Mouse (Mus musculus) thymus, adult 2 months (tissue): ENCODE measurements around the gene Nefh.

ENCODE experiments used
- CTCF ChIP-seq: fragments of 200-500 bp; IDR thresholded peaks from 2 replicates; pipeline ENCODE4 v1.5.1; 2012; ENCODE audit warnings: mild to moderate bottlenecking, control low read depth, low read length, moderate library complexity, borderline replicate concordance; ENCODE audit not compliant: control insufficient read depth, poor library complexity, insufficient read depth; ENCODE audit errors: extremely low read depth
- POLR2A ChIP-seq: fragments of 200-500 bp; IDR thresholded peaks from 2 replicates; pipeline ENCODE4 v1.6.1; 2012; ENCODE audit warnings: mild to moderate bottlenecking, low read length, control low read depth, moderate library complexity; ENCODE audit not compliant: control insufficient read depth, poor library complexity, insufficient read depth; ENCODE audit errors: extremely low read depth

DNA sequence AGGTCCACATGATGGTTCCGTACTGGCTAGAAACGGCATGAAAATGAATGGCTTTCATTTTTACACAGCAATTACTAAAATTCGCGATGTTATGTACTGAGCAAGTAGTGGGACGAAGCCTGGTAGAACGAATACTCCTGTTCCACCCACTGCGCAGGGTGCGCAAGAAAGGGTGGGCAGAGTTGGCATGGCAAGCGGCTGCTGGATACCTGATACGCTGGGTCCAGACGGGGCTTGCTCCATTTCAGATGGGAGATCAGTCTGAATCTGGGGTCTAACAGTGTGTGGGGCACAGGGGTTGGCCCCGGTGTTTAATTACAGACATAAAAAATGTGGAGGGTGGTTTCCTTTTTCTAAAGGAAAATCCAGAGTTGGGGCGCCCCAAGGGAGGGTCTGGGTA lies 1.3 kb downstream of the Nefh start:
- TF ChIP-seq POLR2A (no peak), CTCF (no peak)
